Comparison of ENCODE assay signal across 8 mouse cellular contexts in genomic region chr4:155759862-155760612, GRCm38 (mm10). TPM values are rescaled to one million over a fixed set of nuclear protein-coding genes. Genes with fewer than 3 reads are reported as not detected.
DNase-seq lines count a peak whose midpoint lies in the region; ATAC-seq and TF ChIP-seq lines count a peak whose summit lies in the region.

No protein-coding gene starts in this region.

- H3K4me2 ChIP-seq in lung, postnatal 0 days (replicated peaks; ENCODE audit: low read depth, low read length): peak overlapping the region; percentile 94

- TF ChIP-seq CTCF in lung, postnatal 0 days (IDR thresholded peaks at IDR 0.05): peak; percentile 53

- H3K4me1 ChIP-seq in lung, postnatal 0 days (ENCODE audit: insufficient read depth, low read depth, low read length): peaks cover 10% of the 10 kb centered on the region

- peak overlapping the region; percentile 60 for H3K9ac ChIP-seq in lung, postnatal 0 days (replicated peaks; ENCODE audit: low read depth)

- H3K9me3 ChIP-seq in lung, postnatal 0 days (ENCODE audit: low read length): no peaks in the 10 kb centered on the region

- DNase-seq in adrenal gland, postnatal 14 days: peak; percentile 65
- DNase-seq in adrenal gland, adult 18-20 months (ENCODE audit: low spot score in 2 of 2): no peak
- DNase-seq in 416B (ENCODE audit: low read depth): peak; percentile 81
- peak; percentile 60 for DNase-seq in embryo, embryonic 11 days
- DNase-seq in induced T-regulatory cell, adult 2 months (ENCODE audit: low read depth): peak; percentile 75
- peak; percentile 52 for DNase-seq in lung, postnatal 0 days (ENCODE audit: low spot score)
- DNase-seq in splenic B cell, adult 2 months (ENCODE audit: low read depth, low spot score): peak; percentile 69
- no peak for DNase-seq in right cerebral cortex, postnatal 4 days

- H3K27me3 ChIP-seq in lung, postnatal 0 days (replicated peaks; ENCODE audit: insufficient read depth, low read length): no peaks in the 10 kb centered on the region
- H3K27me3 ChIP-seq in splenic B cell, adult 2 months (ENCODE audit: control insufficient read depth, insufficient read depth, low read length, poor library complexity, severe bottlenecking): no peaks in the 10 kb centered on the region

- no peak overlapping the region for H3K27ac ChIP-seq in lung, postnatal 0 days (ENCODE audit: low read length)

- peaks cover 9% of the 10 kb centered on the region; the same call in 1 of the 2 replicates for H3K36me3 ChIP-seq in lung, postnatal 0 days (ENCODE audit: insufficient read depth, low read length)
- H3K36me3 ChIP-seq in splenic B cell, adult 2 months (ENCODE audit: control insufficient read depth, insufficient read depth, low read length, poor library complexity, severe bottlenecking): peaks cover 5% of the 10 kb centered on the region; the same call in 1 of the 2 replicates

- no peak for ATAC-seq in lung, postnatal 0 days

- 1% methylated on average over 10 of the region's 10 CpGs for WGBS in lung, postnatal 0 days

- TF ChIP-seq EP300 in lung, postnatal 0 days (IDR thresholded peaks at IDR 0.05): no peak

- H3K4me3 ChIP-seq in lung, postnatal 0 days (ENCODE audit: low read depth, low read length): peak overlapping the region; percentile 67

RNA-seq across cellular contexts. Expression of gene Atad3a, which starts 0.9 kb away (rescaled TPM):
- 117 and 127 TPM in 2 replicates for total RNA-seq in adrenal gland, postnatal 14 days (2021)
- 10 to 100 TPM; 96.2 to 99.8 TPM for total RNA-seq in adrenal gland, adult 18-20 months (2021)
- polyA plus RNA-seq in lung, postnatal 0 days (2015; fragmentation: Nextera tagmentation; extraction: Ambion mirVana): 26.1 and 28.5 TPM in 2 replicates

RNA-seq across cellular contexts. Expression of gene Vwa1, which starts 14.5 kb away (rescaled TPM):
- total RNA-seq in adrenal gland, postnatal 14 days (2021): 5.2 and 5.5 TPM in 2 replicates
- 10 to 100 TPM in 1 of 2 experiments, 1 to 10 TPM in 1; 3.8 to 12.3 TPM for total RNA-seq in adrenal gland, adult 18-20 months (2021)
- 6.5 and 7.0 TPM in 2 replicates for polyA plus RNA-seq in lung, postnatal 0 days (2015; fragmentation: Nextera tagmentation; extraction: Ambion mirVana)

RNA-seq across cellular contexts. Expression of gene Tmem240, which starts 25.4 kb away (rescaled TPM):
- total RNA-seq in adrenal gland, postnatal 14 days (2021): 0.79 and 1.2 TPM in 2 replicates
- total RNA-seq in adrenal gland, adult 18-20 months (2021): under 1 TPM; 0.48 to 0.89 TPM
- 0.58 and 0.63 TPM in 2 replicates for polyA plus RNA-seq in lung, postnatal 0 days (2015; fragmentation: Nextera tagmentation; extraction: Ambion mirVana)

RNA-seq across cellular contexts. Expression of gene Tmem88b, which starts 25.6 kb away (rescaled TPM):
- 0.79 and 0.82 TPM in 2 replicates for total RNA-seq in adrenal gland, postnatal 14 days (2021)
- total RNA-seq in adrenal gland, adult 18-20 months (2021): under 1 TPM; 0.56 to 0.70 TPM
- 0.13 and 0.31 TPM in 2 replicates for polyA plus RNA-seq in lung, postnatal 0 days (2015; fragmentation: Nextera tagmentation; extraction: Ambion mirVana)

RNA-seq across cellular contexts. Expression of gene Ankrd65, which starts 30.2 kb away (rescaled TPM):
- total RNA-seq in adrenal gland, postnatal 14 days (2021): not detected in 2 replicates
- total RNA-seq in adrenal gland, adult 18-20 months (2021): not detected
- polyA plus RNA-seq in lung, postnatal 0 days (2015; fragmentation: Nextera tagmentation; extraction: Ambion mirVana): 6.0 and 6.6 TPM in 2 replicates

Comparison
In these comparisons a context has a peak if more than half of its experiments do, and no peak if none do; other contexts are left out.
1. DNase-seq: peak in adrenal gland, postnatal 14 days (single experiment), 416B (single experiment), embryo, embryonic 11 days (single experiment), induced T-regulatory cell, adult 2 months (single experiment), lung, postnatal 0 days (single experiment) and splenic B cell, adult 2 months (single experiment); none in adrenal gland, adult 18-20 months (0 of 2) and right cerebral cortex, postnatal 4 days (single experiment).